30 mouse cellular contexts compared by ENCODE assay signal in the genomic region with DNA sequence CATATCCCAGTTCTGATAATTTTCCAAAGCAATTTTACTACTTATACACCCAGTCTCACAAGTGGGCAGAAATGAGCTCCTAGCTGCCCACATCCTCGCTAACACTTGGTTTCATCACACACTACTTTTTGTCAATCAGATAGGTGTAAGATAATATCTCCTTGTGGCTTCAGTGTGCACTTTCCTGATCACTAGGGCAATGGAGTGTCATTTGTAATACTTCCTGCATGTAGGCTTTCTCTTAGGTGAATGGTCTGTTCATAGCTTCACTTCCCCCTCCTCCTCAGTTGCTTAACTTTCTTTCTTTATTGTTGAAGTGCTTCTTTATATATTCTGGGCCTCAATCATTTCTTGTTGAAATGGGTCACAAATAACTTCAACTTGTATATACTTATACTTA. TPM values are rescaled to one million over a fixed set of nuclear protein-coding genes. Genes with fewer than 3 reads are reported as not detected.
DNase-seq lines count a peak whose midpoint lies in the region; ATAC-seq and TF ChIP-seq lines count a peak whose summit lies in the region.
"Had no signal": no experiment of that assay in that cellular context is flagged by ENCODE, and none has a peak within 500 bp of the region (broad histone marks: within the 10 kb centered on the region; RNA-seq: fewer than 3 reads in every experiment).

No protein-coding gene starts in this region.

- no peaks in the 10 kb centered on the region for H3K27me3 ChIP-seq in G1E (ENCODE audit: insufficient read depth, low read length)
- no peaks in the 10 kb centered on the region for H3K27me3 ChIP-seq in intestine, postnatal 0 days (replicated peaks; ENCODE audit: control insufficient read depth, insufficient read depth, low read length)
- H3K27me3 ChIP-seq in liver, embryonic 11.5 days (replicated peaks; ENCODE audit: control insufficient read depth, insufficient read depth, low read length): no peaks in the 10 kb centered on the region
- H3K27me3 ChIP-seq: hindbrain, embryonic 12.5 days; liver, embryonic 15.5 days; lung, embryonic 15.5 days had no signal

- no peak overlapping the region for H3K4me2 ChIP-seq in intestine, postnatal 0 days (replicated peaks; ENCODE audit: low read depth)
- no peak overlapping the region for H3K4me2 ChIP-seq in liver, embryonic 11.5 days
- H3K4me2 ChIP-seq: heart, embryonic 11.5 days; hindbrain, embryonic 12.5 days; liver, embryonic 15.5 days; lung, embryonic 15.5 days had no signal

- TF ChIP-seq CTCF in G1E (IDR thresholded peaks at IDR 0.05; ENCODE audit: low read depth, low read length): no peak
- no peak for TF ChIP-seq CTCF in intestine, postnatal 0 days (IDR thresholded peaks at IDR 0.05; ENCODE audit: low read depth)

- no peak overlapping the region for H3K4me3 ChIP-seq in G1E (ENCODE audit: low read depth, low read length)
- no peak overlapping the region for H3K4me3 ChIP-seq in intestine, postnatal 0 days (ENCODE audit: low read depth, low read length)
- H3K4me3 ChIP-seq in liver, embryonic 11.5 days (ENCODE audit: low read depth, low read length): no peak overlapping the region
- H3K4me3 ChIP-seq: hindbrain, embryonic 12.5 days; layer of hippocampus, adult 2 months; liver, embryonic 15.5 days; lung, embryonic 15.5 days; midbrain, embryonic 10.5 days; myocyte had no signal

- peaks cover 43% of the 10 kb centered on the region for H3K4me1 ChIP-seq in G1E (ENCODE audit: insufficient read depth, low read depth, low read length)
- H3K4me1 ChIP-seq in intestine, postnatal 0 days (replicated peaks; ENCODE audit: control insufficient read depth, insufficient read depth, low read length): no peaks in the 10 kb centered on the region
- H3K4me1 ChIP-seq in liver, embryonic 11.5 days (replicated peaks; ENCODE audit: control insufficient read depth, insufficient read depth, low read length): no peaks in the 10 kb centered on the region
- H3K4me1 ChIP-seq: hindbrain, embryonic 12.5 days; lung, embryonic 15.5 days; midbrain, embryonic 10.5 days had no signal

- H3K9me3 ChIP-seq in G1E (replicated peaks): no peaks in the 10 kb centered on the region
- no peaks in the 10 kb centered on the region for H3K9me3 ChIP-seq in intestine, postnatal 0 days (ENCODE audit: control insufficient read depth)
- H3K9me3 ChIP-seq in liver, embryonic 11.5 days (ENCODE audit: control insufficient read depth, low read length): no peaks in the 10 kb centered on the region
- H3K9me3 ChIP-seq: hindbrain, embryonic 12.5 days; liver, embryonic 15.5 days; lung, embryonic 15.5 days; midbrain, embryonic 10.5 days had no signal

- H3K36me3 ChIP-seq in G1E (replicated peaks): no peaks in the 10 kb centered on the region
- no peaks in the 10 kb centered on the region for H3K36me3 ChIP-seq in intestine, postnatal 0 days (ENCODE audit: control insufficient read depth, insufficient read depth)
- no peaks in the 10 kb centered on the region for H3K36me3 ChIP-seq in liver, embryonic 11.5 days (ENCODE audit: control insufficient read depth, insufficient read depth, low read length)
- H3K36me3 ChIP-seq: hindbrain, embryonic 12.5 days; liver, embryonic 15.5 days; lung, embryonic 15.5 days; midbrain, embryonic 10.5 days had no signal

- peak; percentile 54; the same call in 1 of the 2 replicates for ATAC-seq in G1E (ENCODE audit: extremely low read depth, insufficient number of reproducible peaks, low FRiP score, poor library complexity, severe bottlenecking)
- peak; percentile 30; the same call in 1 of the 2 replicates for ATAC-seq in common myeloid progenitor, adult 5-6 weeks (replicated peaks; ENCODE audit: low read depth, poor library complexity, severe bottlenecking)
- peak; percentile 51 for ATAC-seq in megakaryocyte progenitor cell, adult 5-6 weeks (replicated peaks; ENCODE audit: poor library complexity)
- no peak for ATAC-seq in intestine, postnatal 0 days
- ATAC-seq in liver, embryonic 11.5 days (replicated peaks; ENCODE audit: low FRiP score): no peak
- ATAC-seq: forebrain, embryonic 16.5 days; midbrain, embryonic 16.5 days had no signal

- DNase-seq in 416B (ENCODE audit: low read depth) (peak; percentile 73), G1E (ENCODE audit: low spot score) (no peak)
- DNase-seq in layer of hippocampus, adult 8-10 months (ENCODE audit: low spot score in 2 of 2): no peak
- no peak for DNase-seq in liver, embryonic 11.5 days (ENCODE audit: low spot score)
- no peak for DNase-seq in heart, postnatal 4 days
- DNase-seq: cerebellum, adult 18-20 months; cerebellum, postnatal 36 days; gastrocnemius, postnatal 10 days; heart, adult 11 months; heart, postnatal 10 days; kidney, adult 2 months; kidney, postnatal 25 days; layer of hippocampus, postnatal 36 days; lung, postnatal 36 days had no signal

- H3K9ac ChIP-seq in intestine, postnatal 0 days (ENCODE audit: low read depth, low read length): no peak overlapping the region
- H3K9ac ChIP-seq in liver, embryonic 11.5 days (ENCODE audit: low read depth, low read length): no peak overlapping the region
- H3K9ac ChIP-seq: hindbrain, embryonic 12.5 days; liver, embryonic 15.5 days; lung, embryonic 15.5 days had no signal

- WGBS in intestine, postnatal 0 days: 75% methylated on average over 1 of the region's 1 CpGs
- 57% methylated on average over 1 of the region's 1 CpGs for WGBS in liver, embryonic 11.5 days

- H3K27ac ChIP-seq in intestine, postnatal 0 days (ENCODE audit: low read depth, low read length): no peak overlapping the region
- no peak overlapping the region for H3K27ac ChIP-seq in liver, embryonic 11.5 days (ENCODE audit: low read depth, low read length)
- H3K27ac ChIP-seq: hindbrain, embryonic 12.5 days; layer of hippocampus, adult 2 months; liver, embryonic 15.5 days; lung, embryonic 15.5 days; midbrain, embryonic 10.5 days had no signal

RNA-seq across cellular contexts. Expression of gene Gpr82, which starts 8.9 kb away (rescaled TPM):
- total RNA-seq in G1E (2014; fragmentation: Nextera tagmentation): not detected in 2 replicates
- total RNA-seq in G1E (2017): 0.11 TPM in 1 of 2 replicates, not detected in the other
- not detected in 2 replicates for polyA plus RNA-seq in G1E (2012)
- total RNA-seq in common myeloid progenitor, adult 5-6 weeks (2017): not detected in 2 replicates
- total RNA-seq in megakaryocyte progenitor cell, adult 5-6 weeks (2015): not detected in 2 replicates
- not detected in 2 replicates for total RNA-seq in megakaryocyte progenitor cell, adult 5-6 weeks (2017)
- 0.04 and 0.17 TPM in 2 replicates for polyA plus RNA-seq in intestine, postnatal 0 days (2015; fragmentation: Nextera tagmentation; extraction: Ambion mirVana)
- total RNA-seq in layer of hippocampus, adult 8-10 months (2022): not detected
- polyA plus RNA-seq in liver, embryonic 11.5 days (2014; fragmentation: Nextera tagmentation; extraction: Ambion mirVana): 0.49 TPM in 1 of 2 replicates, not detected in the other
- total RNA-seq in heart, postnatal 4 days (2021): not detected
- total RNA-seq: adrenal gland, adult 18-20 months; adrenal gland, postnatal 4 days; gastrocnemius, postnatal 10 days; heart, postnatal 10 days; layer of hippocampus, postnatal 36 days; left cerebral cortex, postnatal 25 days had no signal
- polyA plus RNA-seq: kidney, adult 2 months; small intestine, adult 2 months had no signal

RNA-seq across cellular contexts. Expression of gene Gpr34, which starts 20.4 kb away (rescaled TPM):
- total RNA-seq in G1E (2014; fragmentation: Nextera tagmentation) (0.60 TPM in 1 of 2 replicates, not detected in the other), G1E (2017) (0.38 and 0.52 TPM in 2 replicates)
- polyA plus RNA-seq in G1E (2012): not detected in 2 replicates
- total RNA-seq in common myeloid progenitor, adult 5-6 weeks (2017): 0.46 TPM in 1 of 2 replicates, not detected in the other
- total RNA-seq in megakaryocyte progenitor cell, adult 5-6 weeks (2015): 0.12 and 0.68 TPM in 2 replicates
- total RNA-seq in megakaryocyte progenitor cell, adult 5-6 weeks (2017): 0.17 and 0.41 TPM in 2 replicates
- 1.4 TPM in 2 replicates for polyA plus RNA-seq in intestine, postnatal 0 days (2015; fragmentation: Nextera tagmentation; extraction: Ambion mirVana)
- 10 to 100 TPM; 10.8 to 66.5 (median 28.6) TPM for total RNA-seq in layer of hippocampus, adult 8-10 months (2022)
- 0.47 and 0.67 TPM in 2 replicates for polyA plus RNA-seq in liver, embryonic 11.5 days (2014; fragmentation: Nextera tagmentation; extraction: Ambion mirVana)
- 1 to 10 TPM; 1.1 TPM for total RNA-seq in heart, postnatal 4 days (2021)
- polyA plus RNA-seq: myocyte; small intestine, adult 2 months had no signal

Comparison
In these comparisons a context has a peak if more than half of its experiments do, and no peak if none do; other contexts are left out.
1. ATAC-seq: peak in G1E (single experiment), common myeloid progenitor, adult 5-6 weeks (single experiment) and megakaryocyte progenitor cell, adult 5-6 weeks (single experiment); none in intestine, postnatal 0 days (single experiment) and liver, embryonic 11.5 days (single experiment).